Mouse (Mus musculus) embryonic fibroblast, embryonic 13.5 days (primary cell): ENCODE measurements around the gene 1700069L16Rik.

Experiments used
- CTCF ChIP-seq: IDR thresholded peaks from 2 replicates; pipeline ENCODE4 v1.5.1; 2011; ENCODE audit warnings: mild to moderate bottlenecking, control low read depth, low read length, moderate library complexity, borderline replicate concordance; ENCODE audit not compliant: insufficient read depth
- POLR2A ChIP-seq: IDR thresholded peaks from 2 replicates; pipeline ENCODE4 v1.6.1; 2011; ENCODE audit warnings: low read depth, mild to moderate bottlenecking, control low read depth, low read length, moderate library complexity

DNA sequence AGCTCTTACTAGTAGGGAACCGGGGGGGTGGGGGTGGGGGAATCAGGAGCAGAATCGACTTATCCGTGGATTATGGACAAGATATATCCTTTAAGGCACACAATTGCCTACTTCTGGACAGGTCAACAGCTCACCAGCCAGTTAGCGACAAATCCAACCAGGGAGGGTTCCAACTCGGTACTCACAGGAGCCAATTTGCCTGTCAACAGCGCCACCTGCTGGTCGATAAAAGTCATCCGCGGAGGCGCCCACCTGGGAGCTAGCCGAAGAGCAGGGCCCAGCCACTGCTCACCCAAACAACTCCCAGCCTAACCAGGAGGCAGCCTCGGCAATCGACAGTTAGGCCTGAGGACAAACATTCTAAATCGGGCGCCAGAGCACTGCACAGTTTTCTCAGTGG lies at the start of gene 1700069L16Rik:
- TF ChIP-seq CTCF (peak; percentile 76), POLR2A (no peak)
